Mouse (Mus musculus): ENCODE data around the gene Slmap. TPM values are rescaled to one million over a fixed set of nuclear protein-coding genes. Genes with fewer than 3 reads are reported as not detected.
"Not testable (repeated sequence)": the region's sequence is repeated elsewhere in the genome, so short reads cannot be mapped to it uniquely, and the experiment has no call there.

The Slmap gene
- total RNA-seq, 4 experiments from 2014 or later = 93.5 to 105 (median 101) TPM

- DNase-seq (ENCODE audit: low spot score in 2 of 2) = no peak
Observed at GRCm38 (mm10) chr14:26398508-26399160, 136.1 kb downstream of the Slmap start.

DNA sequence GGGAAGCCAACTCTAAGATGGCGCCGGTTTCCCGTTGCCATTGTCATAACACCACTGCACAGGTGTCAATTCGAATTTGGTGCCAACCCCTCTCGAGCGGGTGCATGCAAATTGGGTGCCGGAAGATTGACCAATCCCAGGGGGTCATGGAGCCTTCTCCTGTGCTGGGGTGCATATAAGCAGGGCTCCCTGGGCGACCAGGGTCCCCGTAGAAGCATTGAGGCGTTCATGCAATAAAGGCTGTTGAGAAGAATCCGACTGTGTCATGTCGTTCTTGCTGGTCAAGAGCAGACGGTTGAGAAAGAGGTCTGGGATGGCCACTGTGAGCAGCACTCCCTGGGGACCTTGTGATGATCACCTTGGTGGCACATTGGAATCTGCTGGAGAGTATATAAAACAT, 142.9 kb downstream of the Slmap start:
- no peak for DNase-seq (ENCODE audit: low spot score in 2 of 2)

- DNase-seq (ENCODE audit: low spot score in 2 of 2) = not testable (repeated sequence)
Observed at GRCm38 (mm10) chr14:26388961-26389360, 145.8 kb downstream of the Slmap start.

DNA sequence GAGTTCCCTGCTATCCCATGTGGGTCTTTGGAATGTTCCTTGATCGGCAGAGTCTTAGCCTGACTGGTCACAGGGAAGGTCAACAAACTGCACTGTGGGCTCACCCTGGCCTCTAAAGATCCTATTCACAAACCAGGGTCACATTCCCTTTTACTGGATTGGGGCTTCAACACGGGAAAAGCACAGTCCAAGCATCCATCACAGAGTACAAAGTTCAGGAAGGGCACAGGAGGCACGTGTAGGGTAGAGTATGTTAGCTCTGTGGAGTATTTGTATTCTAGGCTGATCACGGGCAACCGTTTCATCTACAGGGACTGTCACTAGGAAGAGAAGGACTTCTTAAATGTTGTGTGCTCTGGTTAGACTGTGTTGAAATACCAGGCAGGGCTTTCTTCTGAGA, 147.7 kb downstream of the Slmap start:
- not testable (repeated sequence) for DNase-seq (ENCODE audit: low spot score in 2 of 2)

DNA sequence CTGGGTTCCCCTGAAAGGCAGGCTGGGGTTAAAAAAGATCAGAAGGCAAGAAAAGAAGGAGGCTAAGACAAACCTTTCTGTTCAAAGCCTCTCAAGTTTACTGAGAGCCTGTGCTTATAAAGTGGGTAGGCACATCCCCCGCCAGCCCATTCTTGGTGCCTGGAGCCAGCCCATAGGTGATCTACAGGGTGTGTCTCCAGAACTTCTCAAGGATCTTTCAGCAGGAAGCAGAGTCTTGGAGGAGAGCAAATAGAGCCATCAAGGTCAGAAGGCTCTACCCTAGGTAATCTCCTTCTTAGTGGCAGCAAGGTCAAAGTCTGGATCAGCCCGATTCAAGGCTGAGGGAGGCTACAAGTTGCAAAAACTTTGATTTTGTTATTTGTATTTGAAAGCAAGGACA, 149.1 kb downstream of the Slmap start:
- DNase-seq (ENCODE audit: low spot score in 2 of 2) = not testable (repeated sequence)

DNA sequence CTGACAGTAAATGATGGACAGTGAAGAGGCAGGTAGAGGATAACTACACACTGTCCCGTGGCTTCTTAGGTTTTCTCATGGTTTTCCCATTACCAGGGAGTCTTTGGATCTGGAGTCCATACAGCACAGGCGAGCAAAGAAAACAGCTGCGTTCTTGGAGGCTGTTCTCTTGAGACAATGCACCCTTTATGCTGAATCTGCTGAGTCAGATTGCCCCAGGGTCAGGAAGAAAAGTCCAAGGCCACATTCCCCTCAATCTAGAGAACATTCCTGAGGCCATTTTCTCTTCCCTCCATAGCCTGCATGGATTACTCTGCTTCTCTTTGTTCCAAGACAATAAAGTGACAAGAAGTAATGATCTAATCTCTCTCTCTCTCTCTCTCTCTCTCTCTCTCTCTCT, 155.7 kb downstream of the Slmap start:
- DNase-seq (ENCODE audit: low spot score in 2 of 2) = no peak

DNA sequence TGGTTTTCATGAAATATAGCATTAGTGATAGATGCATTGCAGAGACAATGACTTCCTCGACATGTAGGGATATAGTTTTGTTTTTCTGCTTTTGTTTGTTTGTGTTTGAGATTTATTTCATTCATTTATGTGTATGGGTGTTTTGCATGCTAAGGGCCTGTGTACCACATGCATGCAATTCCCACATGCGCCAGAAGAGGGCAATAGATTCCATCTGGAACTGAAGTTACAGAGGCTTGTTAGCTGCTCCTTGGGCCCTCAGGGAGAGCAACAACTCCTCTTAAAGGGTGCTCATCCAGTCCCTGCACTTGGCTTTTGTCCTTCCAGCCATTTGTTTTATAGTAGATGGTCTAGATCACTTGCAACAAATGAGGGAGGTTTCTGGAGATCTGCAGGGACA, 158.1 kb downstream of the Slmap start:
- DNase-seq (ENCODE audit: low spot score in 2 of 2) = peak; percentile 9 to 68

Other genes with a start within 250 kb of the Slmap start
- gene Dennd6a, start 38.9 kb upstream of the Slmap start, total RNA-seq (2022) = 10 to 100 TPM; 27.3 to 31.2 (median 29.0) TPM
- gene Arf4, start 103.1 kb upstream of the Slmap start, total RNA-seq (2022) = 100 to 1,000 TPM; 114 to 128 (median 120) TPM
- 1 to 10 TPM; 7.8 to 8.8 (median 8.1) TPM for gene Pde12, start 135.0 kb upstream of the Slmap start, total RNA-seq (2022)
- gene Dnah12, start 158.3 kb upstream of the Slmap start, total RNA-seq (2022) = 1 to 10 TPM in 1 of 4 experiments, under 1 TPM in 3; 0.32 to 1.1 (median 0.62) TPM